Mouse (Mus musculus) thymus, postnatal 36 days (tissue): ENCODE measurements at regions not wholly inside any gene's neighbourhood (a gene's known extent, or its start where the extent isn't known, plus 50 kb on each side); places are given as distances from the start of the nearest gene placed in this dataset.
A peak's percentile ranks its signal among the peaks of the same experiment; 100 is the strongest.

Source experiments
- DNase-seq, 2 experiments: peaks; one replicate each; pipeline ENCODE4 v3.0.0; 2022; ENCODE audit warnings: mixed read lengths in 2 of 2

DNA sequence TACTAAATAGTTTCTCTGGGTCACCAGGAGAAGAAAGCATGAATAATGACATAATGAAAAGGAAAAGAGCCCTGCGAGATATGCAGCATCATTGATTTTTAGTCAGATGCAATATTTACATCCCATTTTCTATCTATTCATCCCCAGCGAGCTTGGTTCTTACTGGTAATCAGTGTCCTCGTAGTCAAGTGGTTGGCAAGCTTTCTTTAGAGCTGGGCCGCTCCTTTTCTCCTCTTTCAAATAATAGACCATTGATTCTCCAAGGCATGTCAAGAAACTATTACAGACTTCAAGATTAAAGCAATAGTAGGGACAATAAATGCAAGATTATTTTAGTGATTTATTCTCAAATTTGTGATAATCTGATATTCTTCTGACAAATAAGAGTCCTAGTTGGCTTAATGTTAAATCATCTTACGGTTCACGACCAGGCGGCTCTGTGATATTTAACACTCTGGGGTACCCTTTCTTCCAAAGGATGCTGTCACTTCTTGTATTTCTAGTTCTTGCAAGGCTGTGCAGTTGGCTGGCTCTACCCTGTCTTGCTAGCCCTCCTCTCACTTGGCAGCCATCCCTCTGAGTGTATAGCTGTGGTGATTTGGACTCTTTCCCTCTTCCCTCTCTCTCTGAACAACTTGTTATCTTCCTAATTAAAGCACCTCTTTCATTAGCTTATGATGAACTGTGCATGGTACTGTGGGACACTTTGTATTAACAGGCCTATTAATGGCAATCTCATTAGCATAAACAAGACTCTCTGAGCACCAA, 185.6 kb upstream of the Usp25 start:
- no peak for DNase-seq

DNA sequence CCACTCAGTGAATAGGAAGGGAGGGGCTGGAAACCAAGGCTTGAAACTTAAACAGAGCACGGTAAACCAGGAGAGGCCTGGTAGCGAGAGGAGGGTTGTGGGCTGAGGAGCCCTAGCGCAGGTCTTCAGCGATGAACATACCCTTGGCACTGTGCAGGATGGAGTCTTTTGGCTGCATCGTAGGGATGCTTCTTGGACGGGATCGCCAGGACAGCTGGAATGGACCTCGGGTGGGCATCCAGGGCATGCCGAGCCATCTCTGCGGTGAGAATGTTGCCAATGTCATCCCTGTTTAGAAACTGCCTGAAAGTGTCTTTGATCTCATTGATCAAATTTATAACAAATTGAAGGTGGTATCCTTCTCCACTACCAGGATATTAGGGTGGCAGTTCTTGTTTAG, 192.2 kb upstream of the Usp25 start:
- DNase-seq, result no peak

DNA sequence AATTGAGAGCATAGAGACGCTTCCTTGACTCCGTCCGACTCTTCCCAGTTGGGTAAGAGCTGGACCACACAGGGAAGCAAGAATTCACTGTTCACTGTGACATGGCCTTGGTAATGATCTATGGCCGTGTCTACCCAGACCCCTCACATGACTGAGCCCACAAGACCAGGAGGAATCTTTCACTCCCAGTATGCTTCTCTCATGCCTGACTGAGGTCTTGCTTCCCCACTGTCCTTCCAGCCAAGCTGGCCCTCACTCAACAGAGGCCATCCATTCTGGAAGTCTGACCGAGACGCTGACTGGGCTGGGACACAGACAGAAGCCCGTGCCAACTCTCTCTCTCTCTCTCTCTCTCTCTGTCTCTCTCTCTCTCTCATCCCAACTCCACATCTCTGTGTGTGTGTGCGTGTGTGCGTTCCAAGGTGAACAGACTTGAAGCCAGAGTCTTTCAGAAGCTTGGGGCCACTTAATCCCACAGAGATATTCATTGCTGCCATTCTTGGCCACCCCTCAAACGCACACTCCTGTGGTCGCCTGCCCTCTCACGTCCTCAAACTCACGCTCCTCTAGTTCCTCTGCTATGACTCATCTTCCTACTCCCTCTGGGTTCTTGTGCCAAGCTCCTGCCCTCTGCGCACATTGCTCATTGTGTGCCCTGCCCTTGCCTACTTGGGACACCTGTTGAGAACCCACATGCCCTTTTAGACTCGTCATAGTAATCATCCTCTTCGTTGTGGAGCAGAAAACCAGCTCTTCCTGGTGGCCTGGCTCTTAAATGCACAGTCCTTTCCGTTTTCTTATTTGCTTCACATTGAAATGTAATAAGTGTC, 197.2 kb upstream of the Usp25 start:
- no peak for DNase-seq

DNA sequence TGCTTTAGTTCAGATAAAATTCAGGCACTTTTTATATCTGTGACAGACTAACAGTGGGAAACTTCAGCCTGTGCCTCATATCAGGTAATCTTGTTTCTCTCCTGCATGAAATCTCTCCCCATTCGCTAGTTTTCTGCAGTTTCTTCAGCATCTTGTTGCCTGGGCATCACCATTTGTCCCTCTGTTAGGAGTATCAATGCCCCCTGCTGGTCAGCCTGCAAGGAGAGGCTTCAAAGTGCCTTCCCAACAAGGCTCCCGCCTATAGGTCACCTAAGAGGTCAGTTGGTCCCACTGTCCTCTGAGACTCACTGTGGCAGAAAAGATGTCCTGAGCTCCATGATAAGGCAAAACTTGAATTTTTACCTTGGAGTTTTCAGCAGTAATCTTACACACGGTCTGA, 209.8 kb upstream of the Usp25 start:
- DNase-seq, result peak; percentile 10 to 19

DNA sequence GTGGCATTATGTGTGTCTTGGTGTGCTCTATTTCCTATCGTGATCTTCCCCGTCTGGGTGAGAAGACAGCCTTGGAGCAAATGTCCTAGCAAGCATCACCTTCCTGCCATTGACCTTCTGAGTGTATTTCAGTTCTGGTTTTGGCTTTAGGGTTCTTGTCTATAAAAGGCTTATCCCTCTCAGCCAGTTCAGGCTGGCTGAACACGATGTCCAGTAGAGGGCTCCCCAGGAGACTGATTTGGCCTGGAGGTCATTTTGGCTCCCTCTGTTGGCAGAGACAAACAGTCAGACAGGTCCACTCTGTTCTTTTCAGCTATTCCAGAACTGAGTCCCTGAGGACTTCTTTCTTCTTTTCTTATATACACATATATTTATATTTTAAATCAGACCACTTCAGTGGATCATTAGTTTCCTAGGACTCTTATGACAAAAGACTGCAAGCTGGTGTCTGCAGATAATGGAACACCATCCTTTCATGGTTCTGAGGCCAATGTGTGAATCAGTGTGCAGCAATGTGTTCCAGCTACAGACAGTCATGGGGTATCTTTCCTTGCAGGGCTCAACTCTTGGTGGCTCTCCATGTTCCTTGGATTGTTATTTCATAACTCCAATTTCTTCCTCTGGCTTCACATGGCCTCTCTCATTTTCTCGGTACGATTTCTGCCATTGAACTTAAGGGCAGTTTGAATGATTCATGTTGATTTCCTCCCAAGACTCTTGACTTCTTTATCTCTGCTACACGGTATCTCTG, 226.9 kb upstream of the Usp25 start:
- DNase-seq, result peak; percentile 41 to 42

DNA sequence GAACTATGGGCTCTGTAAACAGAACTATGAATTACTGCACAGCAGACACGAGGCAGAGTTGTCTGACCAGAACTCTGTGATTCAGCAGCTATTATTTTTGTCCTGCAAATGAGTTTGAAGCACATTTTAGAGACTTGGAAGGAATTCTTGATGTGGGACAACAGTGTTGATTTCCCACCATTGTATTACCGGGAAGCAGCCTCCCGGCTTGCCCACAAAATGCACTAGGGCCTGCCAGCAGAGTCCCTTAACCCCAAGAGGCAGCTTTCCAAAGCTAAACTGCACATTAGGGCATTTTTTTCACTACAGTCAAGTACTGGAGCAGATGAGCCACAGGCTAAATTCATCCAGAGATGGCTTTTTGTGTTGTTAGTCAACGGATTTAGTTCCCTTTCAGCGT, 230.8 kb upstream of the Usp25 start:
- DNase-seq, result no peak

DNA sequence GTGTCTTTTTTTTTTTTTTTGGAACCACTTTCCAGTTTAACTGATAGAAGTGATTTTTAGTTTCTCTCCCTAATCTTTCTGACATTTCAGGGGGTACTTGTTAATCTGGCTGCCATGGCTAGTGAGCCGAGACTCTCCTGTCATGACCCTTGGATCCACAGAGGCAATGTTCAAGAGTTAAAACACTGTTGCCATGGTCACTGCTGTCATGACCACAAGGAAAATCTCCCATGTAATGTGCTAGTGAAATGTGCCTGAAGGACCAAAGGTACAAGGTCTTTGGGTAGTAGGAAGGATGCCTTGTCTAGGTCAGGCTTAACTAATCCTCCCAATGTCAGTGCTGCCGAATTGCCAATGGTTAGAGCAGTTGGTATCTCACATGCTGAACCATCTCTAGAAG, 237.7 kb upstream of the Usp25 start:
- no peak for DNase-seq

DNA sequence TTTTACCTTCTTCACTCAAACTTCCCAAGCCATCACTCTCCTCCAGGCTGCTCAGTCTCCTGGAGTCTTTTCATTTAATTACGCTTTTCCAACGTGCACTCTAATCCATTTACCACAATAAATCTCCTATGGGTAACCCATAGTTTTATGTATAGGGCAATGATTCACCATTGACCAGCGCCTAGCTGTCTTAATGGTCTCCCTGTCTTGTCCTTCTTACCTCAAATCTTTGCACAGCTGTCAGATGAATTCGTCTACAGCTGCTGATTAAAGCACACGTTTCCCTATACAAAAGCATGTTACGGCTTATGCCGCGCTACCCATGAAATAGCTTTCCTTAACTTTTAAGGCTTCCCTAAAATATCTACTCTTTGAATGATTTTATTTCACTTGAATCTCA, 239.5 kb upstream of the Usp25 start:
- DNase-seq, result no peak

DNA sequence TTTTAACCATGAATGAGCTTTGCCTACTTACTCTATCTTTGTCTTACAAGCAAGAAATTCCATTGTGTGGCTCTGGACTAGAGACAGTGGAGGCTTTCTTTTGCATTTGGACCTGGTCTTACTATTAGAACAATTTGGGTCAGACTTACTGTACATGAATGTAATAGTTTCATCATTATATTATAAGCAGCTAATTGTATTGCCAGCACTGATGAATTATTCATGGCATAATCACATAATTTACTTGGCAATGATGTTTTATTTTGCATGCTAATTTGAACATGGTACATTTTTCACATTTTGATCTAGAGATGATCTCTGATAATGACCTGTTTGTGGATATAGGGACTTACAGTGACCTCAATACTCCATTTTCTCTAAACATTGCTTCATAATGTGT, 240.0 kb upstream of the Usp25 start:
- no peak for DNase-seq

DNA sequence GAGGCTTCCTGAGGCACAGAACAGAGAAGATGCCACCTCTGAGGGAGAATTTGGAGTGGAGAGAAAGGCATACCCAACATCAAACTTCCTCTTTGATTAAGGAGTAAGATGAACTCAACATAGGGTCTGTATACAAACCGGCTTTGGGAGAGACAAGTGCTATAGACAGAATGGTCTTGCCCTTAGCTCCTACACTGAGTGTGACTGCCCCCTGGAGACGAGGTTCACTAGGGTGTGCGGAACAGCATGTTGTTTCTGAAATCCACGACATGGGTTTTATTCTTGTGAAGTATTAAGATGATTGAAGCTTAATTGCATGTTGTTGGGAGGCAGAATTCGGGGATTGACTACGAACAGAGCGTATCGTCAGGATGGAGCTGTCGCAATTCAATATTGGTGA, 244.9 kb upstream of the Usp25 start:
- peak; percentile 74 to 75 for DNase-seq

DNA sequence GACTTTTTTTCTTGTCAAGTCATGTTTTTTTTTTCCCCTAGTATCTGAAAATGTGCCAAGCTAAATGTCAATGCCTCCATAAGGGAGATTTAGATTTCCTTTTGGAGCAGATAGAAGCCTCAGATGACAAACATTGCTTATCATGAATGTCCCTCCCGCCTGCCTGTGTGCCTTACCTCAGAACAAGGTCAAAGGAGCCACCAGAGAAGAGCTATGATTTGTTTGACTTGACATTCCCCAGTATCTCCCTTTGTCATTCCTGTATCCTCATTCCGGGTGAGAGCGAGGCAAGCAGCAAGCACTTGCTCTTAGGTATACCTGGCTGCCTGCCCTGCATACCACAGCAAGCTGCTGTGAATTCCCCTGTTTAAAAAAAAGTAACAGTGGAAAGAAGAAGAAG, 246.9 kb upstream of the Usp25 start:
- no peak for DNase-seq

DNA sequence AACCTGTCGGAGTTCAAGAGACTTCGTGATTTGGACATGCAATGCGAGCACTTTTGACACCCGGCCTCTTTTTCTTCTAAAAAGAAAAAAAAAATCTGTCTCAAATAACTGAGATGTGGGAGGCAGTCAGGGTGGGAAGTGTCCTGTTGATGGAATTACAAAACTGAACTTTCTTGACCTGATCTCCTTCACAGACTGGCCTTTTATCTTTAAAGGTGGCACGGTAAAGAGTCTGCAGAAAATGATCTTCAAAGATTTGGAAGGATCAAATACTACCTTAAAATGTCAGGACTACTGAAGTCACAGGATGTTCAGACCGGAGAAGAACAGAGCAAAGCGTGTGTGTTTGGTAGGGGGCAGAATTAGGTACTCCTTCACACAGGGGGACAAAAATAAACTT, 248.0 kb upstream of the Usp25 start:
- no peak for DNase-seq

DNA sequence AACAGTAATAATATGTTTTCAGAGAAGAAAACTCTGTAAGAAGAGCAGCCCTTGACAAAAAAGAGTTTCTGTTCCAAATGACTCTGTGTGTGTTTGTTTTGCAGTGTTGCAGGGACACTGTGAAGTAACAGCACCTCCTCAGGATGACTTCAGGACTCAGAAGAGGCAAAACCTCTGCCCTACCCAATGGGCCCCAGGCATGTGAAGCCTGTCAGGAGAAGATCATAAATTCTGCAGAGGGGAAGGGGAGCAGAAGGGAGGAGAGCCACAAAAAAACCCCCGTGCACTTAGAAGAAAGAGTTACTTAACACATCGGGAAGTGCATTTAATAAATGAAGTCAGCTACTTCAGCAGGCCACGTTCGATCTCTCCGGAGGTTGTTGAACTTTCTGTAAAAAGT, 248.5 kb upstream of the Usp25 start:
- no peak for DNase-seq

DNA sequence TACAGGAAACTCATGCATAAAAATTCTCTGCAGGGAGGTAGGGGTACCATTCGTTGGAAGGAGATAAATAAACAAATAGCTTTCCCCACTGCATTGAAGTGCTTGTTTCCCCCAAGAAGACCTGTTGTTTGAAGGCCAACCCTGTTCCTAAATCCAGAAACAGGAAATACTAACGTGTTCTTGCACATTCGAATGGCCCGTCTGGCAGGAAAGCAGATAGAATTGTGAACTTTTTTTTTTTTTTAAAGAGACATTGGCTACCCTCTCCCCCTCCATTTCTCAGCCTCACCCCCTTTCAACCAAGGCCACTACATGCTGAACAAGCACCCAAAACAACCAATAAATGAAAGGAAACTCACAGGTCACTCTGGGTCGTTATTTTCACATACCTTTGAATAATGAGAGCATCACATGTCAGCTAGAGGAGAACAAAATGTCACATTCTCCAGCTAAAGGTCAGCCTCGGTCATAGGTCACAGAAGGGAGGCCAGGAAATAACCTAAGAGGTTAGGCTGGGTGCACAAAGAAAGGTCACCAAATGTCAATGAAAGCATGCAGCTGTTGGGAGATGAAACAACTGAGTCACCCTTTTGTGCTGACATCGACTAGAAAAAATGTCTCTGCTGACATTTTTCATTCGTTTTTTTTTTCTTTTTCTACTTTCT, 250.8 kb upstream of the Usp25 start:
- DNase-seq, result no peak

DNA sequence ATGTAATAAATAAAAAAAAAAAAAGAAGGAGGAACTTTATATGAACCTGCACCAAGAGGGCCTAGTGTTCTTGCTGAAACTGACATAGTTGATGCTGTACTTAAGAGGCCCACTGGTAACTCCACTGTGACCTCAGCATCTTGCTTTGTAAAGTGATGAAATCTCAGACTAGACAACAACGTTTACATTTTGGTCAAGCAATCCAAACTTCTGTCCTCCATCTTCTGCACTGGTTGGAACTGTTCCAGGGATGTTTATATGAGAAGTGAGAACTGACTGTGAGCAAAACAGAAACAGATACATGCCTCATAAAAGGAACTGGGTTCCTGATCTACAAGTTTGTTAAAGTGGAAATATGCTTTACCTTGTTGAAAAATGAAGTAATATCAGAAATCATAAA, 251.7 kb upstream of the Usp25 start:
- no peak for DNase-seq

DNA sequence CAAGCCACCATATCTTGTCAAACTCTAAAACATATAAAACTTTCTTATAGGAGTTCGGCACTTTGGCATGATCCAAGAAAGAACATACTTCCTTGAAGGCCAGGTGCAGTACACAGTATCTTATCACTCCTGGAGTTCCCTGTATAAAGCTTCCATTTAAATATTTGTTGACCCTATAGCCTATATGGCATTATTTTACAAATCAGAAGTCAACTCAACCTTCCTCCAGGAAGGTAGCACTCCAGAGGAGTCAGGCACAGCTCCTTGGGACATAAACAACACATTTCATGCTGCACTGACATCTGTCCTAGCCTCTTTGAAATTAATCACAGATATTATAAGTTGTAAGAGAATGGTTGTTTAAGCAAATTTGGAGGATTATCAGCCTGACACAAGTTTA, 252.5 kb upstream of the Usp25 start:
- no peak for DNase-seq

DNA sequence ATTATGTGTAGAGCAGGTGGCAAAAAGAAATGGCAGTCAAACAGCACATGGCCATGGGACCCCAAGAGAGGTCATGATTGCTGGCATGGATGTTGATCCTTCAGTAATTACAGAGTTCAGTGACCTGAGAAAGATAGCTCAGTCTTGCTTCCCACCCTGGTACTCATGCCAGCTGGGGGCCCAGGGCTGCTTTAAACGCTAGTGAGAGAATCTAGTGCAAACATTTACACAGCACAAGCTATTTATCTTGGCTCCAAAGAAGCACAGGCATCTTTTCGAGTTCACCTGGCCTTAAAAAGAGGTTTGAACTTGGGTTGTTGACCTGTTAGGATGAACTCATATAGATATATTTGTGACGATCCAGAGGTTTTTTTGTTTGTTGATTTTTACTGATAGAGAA, 258.6 kb upstream of the Usp25 start:
- no peak for DNase-seq

DNA sequence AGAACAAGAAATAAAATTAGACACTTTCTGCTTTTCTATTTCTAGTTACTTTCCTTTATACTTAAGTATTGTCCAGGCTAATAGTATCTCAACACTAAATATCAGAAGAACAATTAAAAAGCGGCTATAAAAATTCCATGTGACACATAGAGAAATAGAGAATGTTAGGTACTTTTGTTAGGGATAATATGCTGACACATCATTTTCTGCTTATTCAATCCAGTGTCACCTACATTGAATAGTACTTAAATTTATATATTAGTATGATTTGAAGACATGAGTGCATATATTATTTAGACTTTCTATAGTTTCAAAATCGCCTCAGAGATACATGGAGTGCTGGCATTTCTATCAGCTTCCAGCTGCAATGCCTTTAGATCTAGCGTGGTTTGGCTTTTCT, 267.1 kb upstream of the Usp25 start:
- DNase-seq, result no peak

DNA sequence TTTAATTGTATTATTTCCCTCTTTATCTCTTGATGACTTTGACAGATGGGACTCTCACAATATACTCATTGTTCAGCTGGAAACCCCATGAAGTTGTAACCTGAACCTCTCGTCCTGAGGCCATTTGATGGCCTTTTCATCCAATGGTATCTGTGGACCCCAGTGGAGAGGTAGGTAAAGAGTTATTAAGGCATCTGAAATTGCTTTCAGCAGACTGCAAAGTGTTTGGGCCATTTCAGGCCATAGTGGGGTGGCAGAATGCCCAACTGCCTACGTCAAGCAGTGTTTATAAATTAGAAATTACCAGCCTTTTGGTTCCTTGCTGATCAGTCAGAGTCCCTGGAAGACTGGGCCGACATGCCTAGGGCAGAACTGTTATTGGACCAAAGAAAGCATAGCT, 272.4 kb upstream of the Usp25 start:
- DNase-seq, result no peak

DNA sequence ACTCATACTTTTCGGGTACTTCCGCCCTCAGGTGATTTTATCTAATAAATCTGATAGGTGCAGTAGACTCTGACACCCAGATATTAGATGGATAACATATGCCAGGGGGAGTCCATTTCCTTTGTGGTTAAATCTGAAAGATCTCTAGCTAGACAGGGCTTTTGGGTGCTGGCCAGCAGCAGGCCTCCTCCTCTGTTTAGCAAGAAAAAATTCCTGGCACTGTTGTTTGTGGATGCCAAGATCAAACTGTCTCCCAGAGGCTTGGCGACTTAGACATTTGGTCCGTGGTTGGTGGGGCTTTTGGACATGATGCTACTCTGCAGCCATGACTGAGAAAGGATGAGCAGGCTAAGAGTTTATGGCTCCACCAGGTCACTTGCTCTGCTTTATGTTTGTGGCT, 287.5 kb upstream of the Usp25 start:
- DNase-seq, result no peak

DNA sequence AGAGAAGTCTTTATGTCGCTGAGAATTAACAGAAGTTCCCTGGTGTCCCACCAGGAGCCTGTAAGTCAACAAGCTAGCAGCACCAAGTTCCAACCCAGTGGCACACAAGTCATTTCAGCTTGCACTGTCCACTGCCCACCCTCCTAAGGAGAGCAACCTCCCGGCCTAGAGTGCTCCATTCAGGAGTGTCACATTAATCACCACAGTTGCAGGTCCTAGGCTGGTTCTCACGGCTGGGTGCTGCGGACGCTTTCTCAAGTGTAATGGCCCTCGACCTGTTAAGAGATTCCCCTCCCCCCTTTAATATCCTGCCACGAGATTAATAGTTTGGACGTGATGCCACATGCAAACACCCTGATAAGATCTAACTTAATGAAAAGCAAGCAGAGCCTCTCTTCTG, 288.2 kb upstream of the Usp25 start:
- DNase-seq, result no peak

DNA sequence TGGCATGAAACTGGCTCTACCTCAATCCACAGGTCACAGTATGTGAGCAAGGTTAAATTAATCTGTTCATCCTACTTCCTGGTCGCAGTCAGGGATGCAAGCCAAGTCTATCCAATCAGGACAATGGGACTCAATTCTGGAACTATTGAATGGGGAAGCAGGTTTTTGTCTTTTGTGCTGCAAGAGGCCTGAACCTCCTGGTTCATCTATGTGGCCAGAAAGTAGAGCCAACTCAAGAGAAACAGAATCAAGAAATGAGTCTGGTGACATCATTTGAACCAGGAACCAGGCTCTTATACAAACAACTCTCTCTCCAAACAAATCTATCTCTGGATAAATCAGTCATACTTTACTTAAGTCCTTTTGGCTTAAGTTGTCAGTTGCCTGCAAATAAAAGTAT, 294.7 kb upstream of the Usp25 start:
- no peak for DNase-seq

DNA sequence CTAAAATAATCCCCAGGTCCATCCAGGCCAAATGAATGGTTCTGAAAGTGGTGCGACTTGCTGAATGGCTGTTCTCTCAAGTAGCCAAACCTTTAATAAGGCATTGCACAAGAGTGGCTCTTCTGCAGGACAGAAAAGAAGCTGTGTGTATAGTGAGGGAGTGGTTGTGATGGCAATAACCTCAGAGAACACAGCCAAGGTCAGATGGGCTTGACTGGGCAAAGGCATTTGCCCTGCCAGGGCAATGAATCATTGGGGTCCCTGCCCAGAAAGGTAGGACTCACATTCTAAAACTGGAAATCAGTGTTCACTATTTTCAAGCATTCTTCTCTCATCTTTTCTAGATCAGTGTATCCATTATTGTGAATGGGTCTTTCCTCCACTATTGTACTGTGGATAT, 295.4 kb upstream of the Usp25 start:
- no peak for DNase-seq
